ENCODE assay signal across 8 mouse cellular contexts in genomic region chr5:107221892-107222669, GRCm38 (mm10).
DNase-seq lines count a peak whose midpoint lies in the region; ATAC-seq lines count a peak whose summit lies in the region.

No protein-coding gene starts in this region.

- 41% methylated on average over 17 of the region's 17 CpGs for WGBS in hindbrain, embryonic 13.5 days

- peak overlapping the region; percentile 74 for H3K27ac ChIP-seq in hindbrain, embryonic 13.5 days

- DNase-seq in left cerebral cortex, postnatal 4 days, result peak; percentile 36
- DNase-seq in left cerebral cortex, adult 8-10 months (ENCODE audit: low spot score in 2 of 2), result no peak
- peak; percentile 68 to 77 for DNase-seq in cerebellum, postnatal 25 days
- DNase-seq in lung, postnatal 36 days, result peak; percentile 68
- no peak for DNase-seq in B cell, adult 2 months
- DNase-seq in left cerebral cortex, postnatal 36 days (ENCODE audit: low spot score in 2 of 2), result no peak

- H3K9ac ChIP-seq in hindbrain, embryonic 13.5 days, result no peak overlapping the region; the same call in 1 of the 2 replicates

- no peak overlapping the region for H3K4me3 ChIP-seq in hindbrain, embryonic 13.5 days

- H3K4me1 ChIP-seq in hindbrain, embryonic 13.5 days (replicated peaks), result peaks cover 25% of the 10 kb centered on the region

- intact Hi-C loops in left cerebral cortex, postnatal 4 days (cut with DNase I), result no loop called here
- intact Hi-C loops in left cerebral cortex, postnatal 36 days (cut with DNase I), result no loop called here

- peak; percentile 54 for ATAC-seq in hindbrain, embryonic 13.5 days (ENCODE audit: low FRiP score)
- no peak for ATAC-seq in frontal cortex, adult (ENCODE audit: low TSS enrichment)

- 0 out of 2 replicates have a peak, but pooled peaks cover 4% of the 10 kb centered on the region for H3K27me3 ChIP-seq in hindbrain, embryonic 13.5 days

- H3K36me3 ChIP-seq in hindbrain, embryonic 13.5 days, result no peaks in the 10 kb centered on the region

- no peaks in the 10 kb centered on the region for H3K9me3 ChIP-seq in hindbrain, embryonic 13.5 days

- peak overlapping the region; percentile 26 for H3K4me2 ChIP-seq in hindbrain, embryonic 13.5 days

Comparison
In these comparisons a context has a peak if more than half of its experiments do, and no peak if none do; other contexts are left out.
1. DNase-seq: peak in left cerebral cortex, postnatal 4 days (single experiment), cerebellum, postnatal 25 days (2 of 2) and lung, postnatal 36 days (single experiment); none in left cerebral cortex, adult 8-10 months (0 of 2), B cell, adult 2 months (0 of 2) and left cerebral cortex, postnatal 36 days (0 of 2).